In the genomic region with DNA sequence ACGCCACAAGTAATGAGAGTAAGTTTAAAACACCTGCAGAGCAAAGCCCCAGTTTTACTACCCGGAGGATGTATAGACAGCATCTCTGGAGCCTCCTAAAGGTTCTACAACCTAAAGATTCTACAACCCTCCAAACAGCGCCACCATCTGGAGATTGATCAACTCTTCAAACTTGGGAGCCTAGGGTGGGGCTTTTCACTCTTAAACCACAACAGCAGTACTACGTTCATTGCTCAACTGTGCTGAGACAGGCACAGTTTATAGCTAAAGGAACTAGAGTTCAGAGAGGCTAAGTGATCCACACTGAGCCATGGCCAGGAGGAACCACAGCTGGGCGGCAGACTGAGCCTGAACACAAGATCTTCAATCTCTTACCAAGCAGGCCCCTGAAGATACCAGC, we compare ENCODE assay signal across 26 mouse cellular contexts.
DNase-seq lines count a peak whose midpoint lies in the region; ATAC-seq and TF ChIP-seq lines count a peak whose summit lies in the region.
"Had no signal": no experiment of that assay in that cellular context is flagged by ENCODE, and none has a peak within 500 bp of the region (broad histone marks: within the 10 kb centered on the region; RNA-seq: fewer than 3 reads in every experiment).

No protein-coding gene starts in this region.

- no peak overlapping the region for H3K9ac ChIP-seq in lung, embryonic 14.5 days
- H3K9ac ChIP-seq in MEL (ENCODE audit: control insufficient read depth, low read depth, low read length, poor library complexity, severe bottlenecking) = no peak overlapping the region
- no peak overlapping the region for H3K9ac ChIP-seq in hindbrain, embryonic 14.5 days
- H3K9ac ChIP-seq: embryonic facial prominence, embryonic 13.5 days; forebrain, embryonic 15.5 days; midbrain, embryonic 13.5 days had no signal

- H3K4me2 ChIP-seq in lung, embryonic 14.5 days = no peak overlapping the region
- H3K4me2 ChIP-seq in hindbrain, embryonic 14.5 days (replicated peaks) = no peak overlapping the region
- H3K4me2 ChIP-seq: embryonic facial prominence, embryonic 13.5 days; forebrain, embryonic 15.5 days; midbrain, embryonic 13.5 days had no signal

- no peak for TF ChIP-seq POLR2A in MEL (IDR thresholded peaks at IDR 0.05; ENCODE audit: control insufficient read depth in 1 of 2, insufficient read depth in 1 of 2, low read depth in 1 of 2, low read length in 2 of 2, poor library complexity in 1 of 2)

- no peaks in the 10 kb centered on the region for H3K79me2 ChIP-seq in MEL (ENCODE audit: control insufficient read depth, insufficient read depth, low read length, poor library complexity)

- H3K4me3 ChIP-seq in lung, embryonic 14.5 days (ENCODE audit: low read depth, low read length) = no peak overlapping the region
- no peak overlapping the region for H3K4me3 ChIP-seq in MEL (ENCODE audit: control insufficient read depth in 1 of 2, insufficient read depth in 1 of 2, low read depth in 2 of 2, low read length in 2 of 2)
- no peak overlapping the region for H3K4me3 ChIP-seq in hindbrain, embryonic 14.5 days (replicated peaks; ENCODE audit: low read length)
- H3K4me3 ChIP-seq: embryonic facial prominence, embryonic 13.5 days; forebrain, embryonic 15.5 days; hindbrain, embryonic 10.5 days; midbrain, embryonic 13.5 days; myocyte had no signal

- H3K27me3 ChIP-seq in lung, embryonic 14.5 days (ENCODE audit: insufficient read depth, low read length) = no peaks in the 10 kb centered on the region
- no peaks in the 10 kb centered on the region for H3K27me3 ChIP-seq in MEL (ENCODE audit: control insufficient read depth in 1 of 2, insufficient read depth in 2 of 2, low read length in 2 of 2)
- H3K27me3 ChIP-seq in hindbrain, embryonic 14.5 days (ENCODE audit: control insufficient read depth, insufficient read depth, low read length) = no peaks in the 10 kb centered on the region
- H3K27me3 ChIP-seq: embryonic facial prominence, embryonic 13.5 days; forebrain, embryonic 15.5 days; midbrain, embryonic 13.5 days had no signal

- no peak for TF ChIP-seq CTCF in lung, embryonic 14.5 days (IDR thresholded peaks at IDR 0.05; ENCODE audit: low read depth)
- peak; percentile 13 to 48 (median 36); a peak in 3 of 6 replicates for TF ChIP-seq CTCF in MEL (IDR thresholded peaks at IDR 0.05 in 2 of 3, conservative IDR thresholded peaks at IDR 0.05 in 1 of 3; ENCODE audit: control insufficient read depth in 1 of 3, insufficient read depth in 1 of 3, low read depth in 2 of 3, low read length in 3 of 3, poor library complexity in 1 of 3, severe bottlenecking in 1 of 3)

- H3K27ac ChIP-seq in lung, embryonic 14.5 days (ENCODE audit: low read depth) = no peak overlapping the region
- H3K27ac ChIP-seq in MEL (ENCODE audit: control insufficient read depth, low read depth, low read length) = no peak overlapping the region
- H3K27ac ChIP-seq in hindbrain, embryonic 14.5 days = no peak overlapping the region
- H3K27ac ChIP-seq: embryonic facial prominence, embryonic 13.5 days; forebrain, embryonic 15.5 days; hindbrain, embryonic 10.5 days; macrophage; midbrain, embryonic 13.5 days had no signal

- TF ChIP-seq EP300 in MEL (IDR thresholded peaks at IDR 0.05; ENCODE audit: low read depth in 1 of 2, low read length in 2 of 2) = no peak

- TF ChIP-seq RAD21 in MEL (IDR thresholded peaks at IDR 0.05; ENCODE audit: low read depth, low read length) = no peak

- DNase-seq in lung, embryonic 14.5 days = peak; percentile 13
- no peak for DNase-seq in lung, postnatal 4 days
- peak; percentile 58 for DNase-seq in MEL (ENCODE audit: low read depth, low spot score)
- DNase-seq in brain, adult 2 months (ENCODE audit: low read depth, low spot score) = peak; percentile 7
- DNase-seq in cerebellum, adult 11-12 months = no peak
- no peak for DNase-seq in thymus, postnatal 4 days
- no peak for DNase-seq in hindbrain, embryonic 14.5 days (ENCODE audit: low spot score)
- DNase-seq: adrenal gland, postnatal 10 days; cerebellum, adult 18-20 months; gastrocnemius, postnatal 14 days; kidney, adult 9 months; layer of hippocampus, adult 9-11 months; lung, adult 18-20 months; right cerebral cortex, postnatal 14 days; spleen, adult 18-20 months; thymus, postnatal 25 days had no signal

- H3K4me1 ChIP-seq in lung, embryonic 14.5 days (ENCODE audit: insufficient read depth) = no peaks in the 10 kb centered on the region
- peaks cover 0 to 11% of the 10 kb centered on the region in 2 experiments; a peak in 1 of 4 replicates for H3K4me1 ChIP-seq in MEL (ENCODE audit: control insufficient read depth in 1 of 2, insufficient read depth in 2 of 2, low read length in 2 of 2)
- H3K4me1 ChIP-seq in hindbrain, embryonic 14.5 days (replicated peaks; ENCODE audit: control insufficient read depth, insufficient read depth, low read length) = no peaks in the 10 kb centered on the region
- H3K4me1 ChIP-seq: forebrain, embryonic 15.5 days; midbrain, embryonic 13.5 days had no signal

- 66% methylated on average over 5 of the region's 5 CpGs for WGBS in lung, embryonic 14.5 days
- 78% methylated on average over 5 of the region's 5 CpGs for WGBS in hindbrain, embryonic 14.5 days

- H3K36me3 ChIP-seq in lung, embryonic 14.5 days (ENCODE audit: insufficient read depth) = no peaks in the 10 kb centered on the region
- H3K36me3 ChIP-seq in MEL (ENCODE audit: control insufficient read depth in 1 of 2, insufficient read depth in 2 of 2, low read length in 2 of 2) = peaks cover 0 to 2% of the 10 kb centered on the region in 2 experiments; a peak in 1 of 4 replicates
- no peaks in the 10 kb centered on the region for H3K36me3 ChIP-seq in hindbrain, embryonic 14.5 days (replicated peaks; ENCODE audit: control insufficient read depth, insufficient read depth)
- H3K36me3 ChIP-seq: forebrain, embryonic 15.5 days; midbrain, embryonic 13.5 days had no signal

- H3K9me3 ChIP-seq in lung, embryonic 14.5 days (ENCODE audit: low read depth, low read length) = no peaks in the 10 kb centered on the region
- no peaks in the 10 kb centered on the region for H3K9me3 ChIP-seq in MEL (replicated peaks; ENCODE audit: insufficient read depth, low read length)
- H3K9me3 ChIP-seq in hindbrain, embryonic 14.5 days (ENCODE audit: control insufficient read depth, low read length) = peaks cover 4% of the 10 kb centered on the region; the same call in 1 of the 2 replicates
- H3K9me3 ChIP-seq: forebrain, embryonic 15.5 days; hindbrain, embryonic 10.5 days; midbrain, embryonic 13.5 days had no signal

- ATAC-seq in lung, embryonic 14.5 days (ENCODE audit: insufficient read depth) = no peak
- peak; percentile 49 for ATAC-seq in megakaryocyte, adult 5-6 weeks (ENCODE audit: poor library complexity, severe bottlenecking)
- ATAC-seq in hindbrain, embryonic 14.5 days (ENCODE audit: low FRiP score) = no peak
- ATAC-seq: activated CD4-positive, CD25-positive, alpha-beta regulatory T cell, adult 4 months; CD4-positive, CD25-positive, alpha-beta regulatory T cell, adult 4 months; forebrain, embryonic 15.5 days; inflammation-experienced regulatory T-cells, adult 6 months; midbrain, embryonic 13.5 days had no signal

TF ChIP-seq in MEL, 35 proteins besides CTCF, POLR2A, EP300 and RAD21:
- TF ChIP-seq TAL1 (IDR thresholded peaks at IDR 0.05; ENCODE audit: low read length) (no peak), MEF2A (IDR thresholded peaks at IDR 0.05; ENCODE audit: extremely low read depth, insufficient replicate concordance, low read depth, low read length, poor library complexity, severe bottlenecking) (no peak), MAZ (IDR thresholded peaks at IDR 0.05; ENCODE audit: low read depth, low read length) (peak; percentile 46; the same call in 1 of the 2 replicates), MYB (IDR thresholded peaks at IDR 0.05; ENCODE audit: low read depth, low read length) (no peak), RCOR1 (IDR thresholded peaks at IDR 0.05; ENCODE audit: low read depth, low read length) (no peak), MXI1 (IDR thresholded peaks at IDR 0.05; ENCODE audit: low read depth, low read length) (no peak), SMC3 (IDR thresholded peaks at IDR 0.05; ENCODE audit: low read depth, low read length) (peak; percentile 35), ZC3H11A (IDR thresholded peaks at IDR 0.05; ENCODE audit: low read depth, low read length) (peak; percentile 4; the same call in 1 of the 2 replicates), SIN3A (IDR thresholded peaks at IDR 0.05; ENCODE audit: low read length) (no peak), GATA1 (IDR thresholded peaks at IDR 0.05; ENCODE audit: low read depth, low read length) (no peak), ZMIZ1 (IDR thresholded peaks at IDR 0.05; ENCODE audit: low read depth, low read length) (no peak)

Comparison
In these comparisons a context has a peak if more than half of its experiments do, and no peak if none do; other contexts are left out.
1. DNase-seq: peak in lung, embryonic 14.5 days (single experiment), MEL (single experiment) and brain, adult 2 months (single experiment); none in lung, postnatal 4 days (0 of 2), cerebellum, adult 11-12 months (single experiment), thymus, postnatal 4 days (single experiment) and hindbrain, embryonic 14.5 days (single experiment).